Mouse (Mus musculus) bone marrow macrophage, adult 2 months (primary cell): Measurements from ENCODE around the gene Kcna10.

Experiments used
- CTCF ChIP-seq: IDR thresholded peaks from 2 replicates; pipeline ENCODE4 v1.5.1; 2012; ENCODE audit warnings: low read depth, mild to moderate bottlenecking, low read length, moderate library complexity
- POLR2A ChIP-seq: IDR thresholded peaks from 2 replicates; pipeline ENCODE4 v1.6.1; 2012; ENCODE audit warnings: mild to moderate bottlenecking, low read depth, low read length, borderline replicate concordance

DNA sequence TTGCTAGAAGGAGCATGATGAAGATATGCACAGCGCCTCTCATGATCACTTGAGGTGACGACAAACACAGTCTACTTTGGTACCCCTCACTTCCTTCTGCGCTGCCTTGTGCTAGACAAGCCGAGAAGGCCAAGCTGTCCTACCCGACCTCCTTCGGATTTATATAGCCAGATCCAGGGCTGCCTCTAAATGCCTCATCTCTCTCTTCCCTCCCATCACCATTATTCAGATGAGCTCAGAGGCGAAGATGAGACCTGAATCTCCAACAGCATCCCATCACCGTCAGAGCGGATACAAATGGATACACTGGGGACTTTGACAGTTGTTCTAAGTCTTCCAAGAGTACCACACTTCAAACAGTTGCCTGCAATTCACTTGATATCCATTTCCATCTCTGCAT lies 56.8 kb downstream of the Kcna10 start, which contains the start of gene Prok1:
- TF ChIP-seq CTCF (no peak), POLR2A (no peak)
